26 mouse cellular contexts compared by ENCODE assay signal in the genomic region with DNA sequence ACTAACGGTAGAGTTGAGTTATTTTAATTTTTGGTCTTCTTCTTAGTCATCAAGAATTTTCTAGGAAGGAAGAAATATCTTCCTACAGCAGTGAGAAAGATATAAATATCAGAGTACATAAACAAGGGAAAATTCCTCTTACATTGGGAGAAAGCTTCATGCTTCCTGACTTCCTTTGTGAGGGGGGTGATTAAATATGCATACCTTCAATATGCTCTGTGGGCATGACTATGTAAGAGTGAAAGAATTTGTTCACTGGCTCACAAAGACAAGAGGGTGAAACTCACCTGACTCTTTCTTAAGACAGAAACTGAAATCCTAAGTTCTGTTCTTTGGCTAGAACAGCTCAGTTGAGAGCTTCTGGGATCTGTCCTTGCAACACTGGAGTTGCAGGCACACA.
DNase-seq lines count a peak whose midpoint lies in the region; ATAC-seq and TF ChIP-seq lines count a peak whose summit lies in the region.
"Had no signal": no experiment of that assay in that cellular context is flagged by ENCODE, and none has a peak within 500 bp of the region (broad histone marks: within the 10 kb centered on the region; RNA-seq: fewer than 3 reads in every experiment).

No protein-coding gene starts in this region.

- ATAC-seq in frontal cortex, adult (ENCODE audit: low TSS enrichment) = peak; percentile 98
- ATAC-seq: forebrain, embryonic 14.5 days; forebrain, postnatal 0 days; hindbrain, embryonic 16.5 days; Patski had no signal

- no peak overlapping the region for H3K4me3 ChIP-seq in left cerebral cortex, adult 2 months
- H3K4me3 ChIP-seq: embryonic facial prominence, embryonic 12.5 days; embryonic facial prominence, embryonic 15.5 days; heart, embryonic 12.5 days; heart, embryonic 15.5 days; hindbrain, embryonic 10.5 days; hindbrain, embryonic 13.5 days had no signal

- DNase-seq in frontal cortex, postnatal 14 days (ENCODE audit: low spot score in 2 of 2) = no peak
- no peak for DNase-seq in left cerebral cortex, adult 2 months (ENCODE audit: extremely low spot score in 1 of 2, low spot score in 2 of 2)
- DNase-seq in left cerebral cortex, postnatal 10 days (ENCODE audit: extremely low spot score in 1 of 2, low spot score in 2 of 2) = no peak
- DNase-seq in right cerebral cortex, adult 2 months (ENCODE audit: low spot score in 2 of 2) = peak; percentile 8 to 21
- no peak for DNase-seq in right cerebral cortex, postnatal 10 days (ENCODE audit: low spot score in 2 of 2)
- DNase-seq: adrenal gland, postnatal 10 days; adrenal gland, postnatal 36 days; cerebellum, adult 11 months; cerebellum, adult 2 months; cerebellum, adult 9-11 months; cerebellum, postnatal 25 days; forebrain, postnatal 0 days; gastrocnemius, postnatal 25 days; heart, adult 18-20 months; heart, postnatal 10 days; heart, postnatal 36 days had no signal

- TF ChIP-seq CTCF in left cerebral cortex, adult 2 months (IDR thresholded peaks at IDR 0.05) = no peak

- peak overlapping the region; percentile 74 for H3K27ac ChIP-seq in left cerebral cortex, adult 2 months
- H3K27ac ChIP-seq: embryonic facial prominence, embryonic 12.5 days; embryonic facial prominence, embryonic 15.5 days; heart, embryonic 15.5 days; hindbrain, embryonic 10.5 days; hindbrain, embryonic 13.5 days had no signal

- intact Hi-C loops in left cerebral cortex, adult 2 months (cut with DNase I) = no loop called here
- intact Hi-C loops in left cerebral cortex, postnatal 10 days (cut with DNase I) = no loop called here

Comparison
In these comparisons a context has a peak if more than half of its experiments do, and no peak if none do; other contexts are left out.
1. DNase-seq: peak in right cerebral cortex, adult 2 months (2 of 2); none in frontal cortex, postnatal 14 days (0 of 2), left cerebral cortex, adult 2 months (0 of 2), left cerebral cortex, postnatal 10 days (0 of 2) and right cerebral cortex, postnatal 10 days (0 of 2).